Comparison of ENCODE assay signal across 26 mouse cellular contexts in genomic region chr15:78489906-78490305, GRCm38 (mm10). TPM values are rescaled to one million over a fixed set of nuclear protein-coding genes. Genes with fewer than 3 reads are reported as not detected.
"Had no signal": no experiment of that assay in that cellular context is flagged by ENCODE, and none has a peak within 500 bp of the region (broad histone marks: within the 10 kb centered on the region; RNA-seq: fewer than 3 reads in every experiment).

No protein-coding gene starts in this region.

- H3K9me3 ChIP-seq: kidney, embryonic 15.5 days; liver, embryonic 12.5 days; liver, embryonic 15.5 days; lung, embryonic 15.5 days; midbrain, embryonic 10.5 days; midbrain, embryonic 13.5 days; neural tube, embryonic 13.5 days had no signal

- H3K9ac ChIP-seq: kidney, embryonic 15.5 days; liver, embryonic 12.5 days; liver, embryonic 15.5 days; lung, embryonic 15.5 days; midbrain, embryonic 13.5 days; neural tube, embryonic 13.5 days had no signal

- H3K4me2 ChIP-seq: kidney, embryonic 15.5 days; liver, embryonic 12.5 days; liver, embryonic 15.5 days; lung, embryonic 15.5 days; midbrain, embryonic 13.5 days; neural tube, embryonic 13.5 days had no signal

- H3K4me3 ChIP-seq: kidney, embryonic 15.5 days; left cerebral cortex, adult 2 months; liver, embryonic 12.5 days; liver, embryonic 15.5 days; lung, embryonic 15.5 days; megakaryocyte, embryonic 14.5 days; midbrain, embryonic 10.5 days; midbrain, embryonic 13.5 days; myocyte; neural tube, embryonic 13.5 days had no signal

- H3K27ac ChIP-seq: kidney, embryonic 15.5 days; left cerebral cortex, adult 2 months; liver, embryonic 12.5 days; liver, embryonic 15.5 days; lung, embryonic 15.5 days; midbrain, embryonic 10.5 days; midbrain, embryonic 13.5 days; neural tube, embryonic 13.5 days had no signal

- ATAC-seq: liver, embryonic 12.5 days; midbrain, embryonic 13.5 days; midbrain, embryonic 16.5 days had no signal

- H3K27me3 ChIP-seq: kidney, embryonic 15.5 days; liver, embryonic 15.5 days; lung, embryonic 15.5 days; midbrain, embryonic 13.5 days; neural tube, embryonic 13.5 days had no signal

- H3K4me1 ChIP-seq: kidney, embryonic 15.5 days; liver, embryonic 12.5 days; lung, embryonic 15.5 days; midbrain, embryonic 13.5 days; neural tube, embryonic 13.5 days had no signal

- DNase-seq: kidney, adult 8-10 months; kidney, postnatal 10 days; kidney, postnatal 36 days; layer of hippocampus, postnatal 36 days; liver; lung, adult 18-20 months; lung, postnatal 10 days; lung, postnatal 36 days; retina, postnatal 1 day; thymus, adult 18-20 months; thymus, postnatal 36 days had no signal

- H3K36me3 ChIP-seq: kidney, embryonic 15.5 days; liver, embryonic 12.5 days; liver, embryonic 15.5 days; lung, embryonic 15.5 days; midbrain, embryonic 10.5 days; midbrain, embryonic 13.5 days; neural tube, embryonic 13.5 days had no signal

RNA-seq across cellular contexts. Expression of gene Il2rb, which starts 5.2 kb away (rescaled TPM):
- polyA plus RNA-seq: midbrain, embryonic 10.5 days; midbrain, embryonic 13.5 days had no signal

RNA-seq across cellular contexts. Expression of gene Tmprss6, which starts 21.5 kb away (rescaled TPM):
- total RNA-seq: layer of hippocampus, postnatal 10 days; left cerebral cortex, postnatal 10 days; monocyte, adult 5-6 weeks; neutrophil, adult 5-6 weeks had no signal

RNA-seq across cellular contexts. Expression of gene Sstr3, which starts 54.6 kb away (rescaled TPM):
- total RNA-seq: neutrophil, adult 5-6 weeks had no signal
- polyA plus RNA-seq: liver, embryonic 15.5 days; lung, embryonic 15.5 days; myocyte had no signal
